Mouse (Mus musculus) heart, postnatal 0 days (tissue): ENCODE results near the gene 1700011M02Rik.

Experiments
- CTCF ChIP-seq: IDR thresholded peaks from 2 replicates; pipeline ENCODE4 v1.5.1; 2016; ENCODE audit warnings: antibody characterized with exemption, control low read depth, low read depth
- EP300 ChIP-seq: IDR thresholded peaks from 2 replicates; pipeline ENCODE4 v1.6.1; 2016; ENCODE audit warnings: antibody characterized with exemption, low read depth

DNA sequence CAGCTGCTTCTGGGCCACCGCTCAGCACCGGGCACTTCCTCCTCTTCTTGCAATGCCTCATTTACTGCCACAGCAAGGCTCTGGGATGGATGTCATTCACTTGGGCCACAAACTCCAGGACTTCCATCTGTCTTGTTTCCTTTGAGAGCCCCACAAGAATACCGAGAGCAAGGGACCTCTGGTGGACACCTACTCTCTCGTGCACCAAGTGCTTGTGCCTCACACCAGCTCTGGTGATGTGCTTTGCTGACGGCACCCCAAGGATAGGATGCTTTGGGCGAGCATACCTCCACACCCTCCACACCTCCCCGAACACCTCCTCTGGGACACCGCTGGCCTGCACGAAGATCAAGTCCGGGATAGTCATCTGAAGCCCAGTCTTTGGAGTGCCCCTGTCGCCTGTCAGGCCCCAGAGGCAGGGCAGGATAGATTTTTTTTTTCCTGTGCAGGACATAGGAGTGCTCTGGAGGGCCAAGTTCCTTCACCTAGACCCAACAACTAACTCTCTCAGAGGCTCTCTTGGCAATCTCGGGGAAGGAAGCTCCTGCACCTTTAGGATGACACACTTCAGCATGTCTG is 24.4 kb downstream of the 1700011M02Rik start:
- TF ChIP-seq CTCF (no peak), EP300 (no peak)
